Comparison of ENCODE assay signal across 17 mouse cellular contexts in genomic region chr5:106672597-106672996, GRCm38 (mm10).
"Had no signal": no experiment of that assay in that cellular context is flagged by ENCODE, and none has a peak within 500 bp of the region (broad histone marks: within the 10 kb centered on the region; RNA-seq: fewer than 3 reads in every experiment).

No protein-coding gene starts in this region.

- DNase-seq: kidney, postnatal 25 days; layer of hippocampus, adult 9-11 months; midbrain, embryonic 14.5 days; thymus, adult 18-20 months; thymus, postnatal 36 days had no signal

- H3K4me3 ChIP-seq: layer of hippocampus, adult 2 months; limb, embryonic 10.5 days; limb, embryonic 13.5 days; liver, embryonic 15.5 days; myocyte; neural tube, embryonic 13.5 days had no signal

- H3K27ac ChIP-seq: kidney, postnatal 0 days; layer of hippocampus, adult 2 months; limb, embryonic 10.5 days; limb, embryonic 13.5 days; macrophage; neural tube, embryonic 13.5 days had no signal

- H3K9me3 ChIP-seq: limb, embryonic 10.5 days; limb, embryonic 13.5 days; liver, embryonic 15.5 days; neural tube, embryonic 13.5 days had no signal

- H3K27me3 ChIP-seq: limb, embryonic 13.5 days; liver, embryonic 15.5 days; megakaryocyte, embryonic 14.5 days; neural tube, embryonic 13.5 days had no signal

- H3K4me2 ChIP-seq: limb, embryonic 13.5 days; liver, embryonic 15.5 days; lung, embryonic 14.5 days; midbrain, embryonic 11.5 days; neural tube, embryonic 13.5 days had no signal

- H3K9ac ChIP-seq: limb, embryonic 13.5 days; liver, embryonic 15.5 days; lung, embryonic 14.5 days; neural tube, embryonic 13.5 days had no signal

- H3K4me1 ChIP-seq: limb, embryonic 10.5 days; limb, embryonic 13.5 days had no signal

- ATAC-seq: intestine, postnatal 0 days had no signal
